Mouse (Mus musculus) heart, postnatal 36 days (tissue): ENCODE results near the gene Capn8. TPM values are rescaled to one million over a fixed set of nuclear protein-coding genes. Genes with fewer than 3 reads are reported as not detected.
"Not testable (repeated sequence)": the region's sequence is repeated elsewhere in the genome, so short reads cannot be mapped to it uniquely, and the experiment has no call there.

Source experiments
- DNase-seq, 2 experiments: peaks; one replicate each; pipeline ENCODE4 v3.0.0; 2021 to 2022
- intact Hi-C: fragments of 180-260 bp; cut with DNase I; formaldehyde crosslinking; loops from one replicate; pipeline ENCODE4 v1.15.1; 2025
- total RNA-seq, 2 experiments: library from RNA; stranded (reverse); gene quantifications; 2 replicates each; pipeline ENCODE4 v1.2.3; 2021

The Capn8 gene
- total RNA-seq, 2 experiments from 2014 or later: not detected

GRCm38 (mm10) chr1:182605330-182606150, 40.7 kb downstream of the Capn8 start:
- no peak for DNase-seq
- intact Hi-C loops: no loop called here

GRCm38 (mm10) chr1:182609701-182610335, 45.0 kb downstream of the Capn8 start:
- intact Hi-C loops: no loop called here
- DNase-seq: no peak

GRCm38 (mm10) chr1:182615465-182615864, 50.7 kb downstream of the Capn8 start:
- intact Hi-C loops: no loop called here
- no peak for DNase-seq

GRCm38 (mm10) chr1:182618200-182618947, 53.6 kb downstream of the Capn8 start:
- intact Hi-C loops: no loop called here

GRCm38 (mm10) chr1:182620470-182620869, 55.7 kb downstream of the Capn8 start:
- intact Hi-C loops: no loop called here
- no peak for DNase-seq

More at GRCm38 (mm10) chr1:182618200-182618947, 53.6 kb downstream of the Capn8 start:
- DNase-seq: no peak

- no peak for DNase-seq
- intact Hi-C loops: no loop called here
These were observed 56.4 kb downstream of the Capn8 start for GRCm38 (mm10) chr1:182621256-182621655.

- DNase-seq: no peak
- intact Hi-C loops: no loop called here
These were observed 61.4 kb downstream of the Capn8 start for GRCm38 (mm10) chr1:182626197-182626596.

GRCm38 (mm10) chr1:182629228-182629627, 64.4 kb downstream of the Capn8 start:
- intact Hi-C loops: no loop called here
- DNase-seq: no peak

GRCm38 (mm10) chr1:182633712-182634294, 69.0 kb downstream of the Capn8 start:
- intact Hi-C loops: no loop called here
- DNase-seq: no peak

- no peak for DNase-seq
- intact Hi-C loops: no loop called here
These were observed 74.2 kb downstream of the Capn8 start for GRCm38 (mm10) chr1:182639016-182639415.

GRCm38 (mm10) chr1:182639456-182639855, 74.6 kb downstream of the Capn8 start:
- intact Hi-C loops: no loop called here
- no peak for DNase-seq

- no peak for DNase-seq
- intact Hi-C loops: no loop called here
These were observed 75.3 kb downstream of the Capn8 start for GRCm38 (mm10) chr1:182640094-182640493.

GRCm38 (mm10) chr1:182642779-182643178, 78.0 kb downstream of the Capn8 start:
- intact Hi-C loops: no loop called here
- no peak for DNase-seq

- intact Hi-C loops, DNase-seq: not testable (repeated sequence)
These were observed 79.6 kb downstream of the Capn8 start for GRCm38 (mm10) chr1:182644418-182644817.

- intact Hi-C loops: no loop called here
- DNase-seq: no peak
These were observed 80.4 kb downstream of the Capn8 start for GRCm38 (mm10) chr1:182645211-182645668.

GRCm38 (mm10) chr1:182646796-182647195, 82.0 kb downstream of the Capn8 start:
- intact Hi-C loops: no loop called here
- DNase-seq: no peak

- peak; percentile 61 to 73 for DNase-seq
These were observed 93.0 kb downstream of the Capn8 start for GRCm38 (mm10) chr1:182657760-182658159.

GRCm38 (mm10) chr1:182660365-182660764, 95.6 kb downstream of the Capn8 start:
- intact Hi-C loops: no loop called here
- DNase-seq: no peak

More at GRCm38 (mm10) chr1:182657760-182658159, 93.0 kb downstream of the Capn8 start:
- intact Hi-C loops: loop anchor here (2.0 to 5.0 kb wide), 3 partner anchors 95 to 300 kb away; no protein-coding TSS in a partner anchor

- peak; percentile 33 to 38 for DNase-seq
- intact Hi-C loops: no loop called here
These were observed 98.9 kb downstream of the Capn8 start for GRCm38 (mm10) chr1:182663671-182664070.

GRCm38 (mm10) chr1:182664841-182665240, 100.0 kb downstream of the Capn8 start:
- intact Hi-C loops: no loop called here
- no peak for DNase-seq

GRCm38 (mm10) chr1:182667281-182667680, 102.5 kb downstream of the Capn8 start:
- intact Hi-C loops: no loop called here
- DNase-seq: no peak
